Mouse (Mus musculus): Measurements from ENCODE around the gene Nfyc. TPM values are rescaled to one million over a fixed set of nuclear protein-coding genes. Genes with fewer than 3 reads are reported as not detected.
A peak's percentile ranks its signal among the peaks of the same experiment; 100 is the strongest.

The Nfyc gene
- polyA plus RNA-seq, 1 experiment from 2014 or later: 83.1 TPM

DNA sequence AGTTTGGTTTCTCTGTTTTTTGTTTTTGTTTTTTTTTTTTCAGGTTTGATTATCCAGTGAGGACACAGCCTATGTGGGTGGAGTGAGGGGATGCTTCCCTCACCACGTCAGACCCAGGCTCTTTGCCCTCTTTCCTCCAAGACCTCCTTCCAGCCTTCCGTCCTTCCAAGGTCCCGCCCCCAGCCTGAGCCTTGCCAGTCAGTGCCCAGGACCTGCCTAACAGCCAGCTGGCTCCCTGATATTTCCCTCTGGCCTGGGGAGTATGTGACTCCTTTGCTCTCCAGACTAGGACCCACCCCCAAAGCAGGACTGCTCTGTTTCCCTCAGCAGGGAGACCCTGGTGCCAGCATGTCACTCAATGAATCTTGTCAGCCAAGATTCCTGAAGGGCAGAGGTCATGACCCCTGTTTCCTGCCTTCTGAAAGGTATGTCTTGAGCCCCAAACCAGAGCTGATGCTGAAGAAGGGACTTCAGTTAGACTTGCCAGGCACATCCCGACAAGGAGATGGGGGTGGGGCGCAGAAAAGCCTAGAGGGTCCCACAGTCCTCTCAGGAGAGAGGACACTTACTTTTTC, 105.8 kb downstream of the Nfyc start:
- DNase-seq (ENCODE audit: low spot score): no peak
- 48% methylated on average over 5 of the region's 5 CpGs for WGBS

DNA sequence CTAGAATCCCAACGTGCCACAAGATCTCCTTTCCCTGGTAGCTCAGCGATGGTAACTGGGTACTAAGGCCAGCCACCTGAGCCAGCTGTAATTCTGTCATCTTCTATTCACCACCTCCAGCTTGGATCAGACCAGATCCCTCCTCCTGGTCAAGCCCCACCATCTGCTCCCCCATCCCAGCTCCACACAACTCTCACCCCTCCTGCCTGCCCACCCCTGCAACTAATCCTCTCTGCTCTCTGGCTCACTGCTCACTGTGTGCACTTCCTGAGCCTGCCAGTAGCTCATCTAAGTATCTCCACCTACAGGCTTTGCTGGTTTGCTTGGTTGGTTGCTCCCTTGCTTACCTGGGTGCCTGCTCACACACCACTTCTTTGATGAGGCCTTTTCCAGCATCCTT, 109.8 kb downstream of the Nfyc start:
- H3K9ac ChIP-seq (ENCODE audit: low read depth, low read length): no peak overlapping the region
- no peak for ATAC-seq (replicated peaks; ENCODE audit: low FRiP score)
- DNase-seq (ENCODE audit: low spot score): no peak
- H3K36me3 ChIP-seq (ENCODE audit: control insufficient read depth, insufficient read depth, low read length): no peaks in the 10 kb centered on the region
- H3K4me3 ChIP-seq (ENCODE audit: low read depth, low read length): no peak overlapping the region
- H3K4me2 ChIP-seq: no peak overlapping the region
- H3K4me1 ChIP-seq (replicated peaks; ENCODE audit: control insufficient read depth, insufficient read depth, low read length): peaks cover under 1% of the 10 kb centered on the region; the same call in 1 of the 2 replicates
- H3K27ac ChIP-seq (ENCODE audit: low read depth, low read length): no peak overlapping the region
- no peaks in the 10 kb centered on the region for H3K9me3 ChIP-seq (ENCODE audit: control insufficient read depth, low read length)
- 56% methylated on average over 2 of the region's 2 CpGs for WGBS
- H3K27me3 ChIP-seq (replicated peaks; ENCODE audit: control insufficient read depth, insufficient read depth, low read length): peaks cover 24% of the 10 kb centered on the region

More for the DNA sequence above, 105.8 kb downstream of the Nfyc start:
- 0 out of 2 replicates have a peak, but pooled peaks cover 2% of the 10 kb centered on the region for H3K4me1 ChIP-seq (replicated peaks; ENCODE audit: control insufficient read depth, insufficient read depth, low read length)
- ATAC-seq (replicated peaks; ENCODE audit: low FRiP score): no peak
- no peak overlapping the region for H3K27ac ChIP-seq (ENCODE audit: low read depth, low read length)
- H3K36me3 ChIP-seq (ENCODE audit: control insufficient read depth, insufficient read depth, low read length): no peaks in the 10 kb centered on the region
- no peak overlapping the region for H3K9ac ChIP-seq (ENCODE audit: low read depth, low read length)
- H3K4me2 ChIP-seq: no peak overlapping the region
- H3K4me3 ChIP-seq (ENCODE audit: low read depth, low read length): no peak overlapping the region
- H3K9me3 ChIP-seq (ENCODE audit: control insufficient read depth, low read length): no peaks in the 10 kb centered on the region
- peaks cover 4% of the 10 kb centered on the region; the same call in 1 of the 2 replicates for H3K27me3 ChIP-seq (replicated peaks; ENCODE audit: control insufficient read depth, insufficient read depth, low read length)

DNA sequence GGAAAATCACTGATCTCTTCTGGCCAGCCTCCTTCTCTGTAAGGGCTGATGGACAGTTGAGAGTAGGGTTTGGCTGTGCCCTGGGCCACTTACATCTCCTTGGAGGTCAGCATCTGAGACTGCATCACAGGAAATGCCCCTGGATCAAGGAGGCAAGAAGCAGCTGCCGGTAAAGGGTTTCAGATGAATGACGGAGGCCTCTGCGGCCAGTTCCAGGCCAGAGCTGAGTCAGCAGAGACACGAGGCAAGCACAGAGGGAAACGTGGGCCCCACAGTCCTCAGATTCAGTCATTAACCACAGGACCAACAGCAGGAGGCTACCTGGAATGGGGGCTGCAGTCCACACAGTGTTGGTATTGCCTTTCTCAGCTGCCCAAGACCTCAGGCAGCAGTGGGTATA, 112.2 kb downstream of the Nfyc start:
- Histone ChIP-seq H3K9ac (ENCODE audit: low read depth, low read length) (no peak overlapping the region), H3K36me3 (ENCODE audit: control insufficient read depth, insufficient read depth, low read length) (no peaks in the 10 kb centered on the region), H3K4me3 (ENCODE audit: low read depth, low read length) (no peak overlapping the region), H3K4me1 (replicated peaks; ENCODE audit: control insufficient read depth, insufficient read depth, low read length) (peaks cover 5% of the 10 kb centered on the region; the same call in 1 of the 2 replicates), H3K27ac (ENCODE audit: low read depth, low read length) (no peak overlapping the region), H3K4me2 (no peak overlapping the region), H3K9me3 (ENCODE audit: control insufficient read depth, low read length) (no peaks in the 10 kb centered on the region), H3K27me3 (replicated peaks; ENCODE audit: control insufficient read depth, insufficient read depth, low read length) (peaks cover 44% of the 10 kb centered on the region)
- 37% methylated on average over 5 of the region's 5 CpGs for WGBS
- ATAC-seq (replicated peaks; ENCODE audit: low FRiP score) (no peak), DNase-seq (ENCODE audit: low spot score) (no peak)

DNA sequence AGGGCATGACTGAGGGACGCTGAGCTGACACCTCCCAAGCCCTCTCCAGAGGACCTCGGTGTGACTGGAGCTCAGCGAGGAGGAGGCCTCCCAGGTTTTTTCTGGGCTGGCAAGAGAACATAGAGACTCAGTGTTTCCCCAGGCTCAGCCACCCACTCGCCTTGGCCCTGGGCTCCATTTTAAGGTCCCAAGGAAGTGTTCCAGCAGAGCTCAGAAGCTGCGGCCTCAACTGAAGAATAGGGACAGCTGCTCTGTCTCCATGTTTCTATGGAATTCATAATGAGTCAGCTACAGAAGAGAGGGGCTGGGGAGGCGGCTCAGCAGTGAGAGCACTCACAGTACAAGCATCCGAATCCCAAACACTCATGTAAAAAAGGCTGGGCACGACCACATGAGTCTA, 113.8 kb downstream of the Nfyc start:
- Histone ChIP-seq H3K4me1 (replicated peaks; ENCODE audit: control insufficient read depth, insufficient read depth, low read length) (peaks cover 5% of the 10 kb centered on the region; the same call in 1 of the 2 replicates), H3K9me3 (ENCODE audit: control insufficient read depth, low read length) (no peaks in the 10 kb centered on the region), H3K4me2 (no peak overlapping the region), H3K4me3 (ENCODE audit: low read depth, low read length) (no peak overlapping the region), H3K27me3 (replicated peaks; ENCODE audit: control insufficient read depth, insufficient read depth, low read length) (peaks cover 47% of the 10 kb centered on the region), H3K36me3 (ENCODE audit: control insufficient read depth, insufficient read depth, low read length) (no peaks in the 10 kb centered on the region), H3K9ac (ENCODE audit: low read depth, low read length) (no peak overlapping the region), H3K27ac (ENCODE audit: low read depth, low read length) (no peak overlapping the region)
- WGBS: 62% methylated on average over 8 of the region's 8 CpGs
- ATAC-seq (replicated peaks; ENCODE audit: low FRiP score): no peak
- no peak for DNase-seq (ENCODE audit: low spot score)

DNA sequence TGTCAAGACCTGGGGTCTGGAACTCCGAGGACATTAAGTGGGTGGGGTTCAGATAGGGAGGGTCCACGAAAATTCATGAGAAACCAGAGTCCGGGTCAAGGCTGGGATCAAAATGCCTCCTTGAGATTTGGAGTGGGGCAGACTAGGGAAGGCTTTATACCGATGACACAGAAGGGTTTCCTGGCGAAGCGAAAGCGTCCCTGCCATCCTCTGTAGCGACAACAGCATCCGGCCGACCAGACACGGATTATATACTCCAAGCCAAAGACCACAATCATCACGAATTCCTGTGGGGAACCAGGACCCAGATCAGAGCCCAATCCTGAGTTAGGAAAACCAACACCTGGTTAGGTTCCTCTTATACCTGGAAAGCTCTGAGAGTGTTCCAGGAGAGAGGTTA, 114.6 kb downstream of the Nfyc start:
- H3K9ac ChIP-seq (ENCODE audit: low read depth, low read length): 0 out of 2 replicates have a peak overlapping the region, but pooled peaks have one; percentile 22
- peak overlapping the region; percentile 74 for H3K4me2 ChIP-seq
- ATAC-seq (replicated peaks; ENCODE audit: low FRiP score) (no peak), DNase-seq (ENCODE audit: low spot score) (no peak)
- peaks cover 47% of the 10 kb centered on the region for H3K27me3 ChIP-seq (replicated peaks; ENCODE audit: control insufficient read depth, insufficient read depth, low read length)
- no peaks in the 10 kb centered on the region for H3K9me3 ChIP-seq (ENCODE audit: control insufficient read depth, low read length)
- peak overlapping the region; percentile 45 for H3K4me3 ChIP-seq (ENCODE audit: low read depth, low read length)
- peaks cover 5% of the 10 kb centered on the region; the same call in 1 of the 2 replicates for H3K4me1 ChIP-seq (replicated peaks; ENCODE audit: control insufficient read depth, insufficient read depth, low read length)
- H3K27ac ChIP-seq (ENCODE audit: low read depth, low read length): no peak overlapping the region
- WGBS: 15% methylated on average over 12 of the region's 12 CpGs
- no peaks in the 10 kb centered on the region for H3K36me3 ChIP-seq (ENCODE audit: control insufficient read depth, insufficient read depth, low read length)

DNA sequence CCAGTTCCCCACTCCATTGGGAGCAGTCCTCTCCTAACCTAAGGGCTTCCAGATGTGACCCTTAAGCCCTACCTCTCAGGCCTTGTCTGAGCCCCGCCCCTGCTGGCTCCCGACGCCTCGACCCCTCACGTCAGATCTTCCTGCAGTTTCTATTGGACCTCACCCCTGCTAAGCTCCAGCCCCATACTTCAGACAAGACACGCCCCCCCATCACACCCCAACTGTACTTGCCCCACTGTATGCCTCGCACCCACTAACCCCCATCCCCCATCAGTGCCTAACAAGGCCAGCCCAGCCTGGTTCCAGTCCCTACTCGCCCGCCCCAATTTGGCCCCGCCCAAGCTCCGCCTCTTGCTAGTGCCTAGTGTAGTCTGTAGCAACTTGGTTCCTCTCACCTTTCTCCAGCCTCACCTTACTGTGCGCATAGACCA, 115.2 kb downstream of the Nfyc start:
- Histone ChIP-seq H3K9me3 (ENCODE audit: control insufficient read depth, low read length) (no peaks in the 10 kb centered on the region), H3K9ac (ENCODE audit: low read depth, low read length) (0 out of 2 replicates have a peak overlapping the region, but pooled peaks have one; percentile 22), H3K4me2 (peak overlapping the region; percentile 74), H3K27ac (ENCODE audit: low read depth, low read length) (no peak overlapping the region), H3K4me3 (ENCODE audit: low read depth, low read length) (peak overlapping the region; percentile 45), H3K4me1 (replicated peaks; ENCODE audit: control insufficient read depth, insufficient read depth, low read length) (peaks cover 5% of the 10 kb centered on the region; the same call in 1 of the 2 replicates), H3K36me3 (ENCODE audit: control insufficient read depth, insufficient read depth, low read length) (no peaks in the 10 kb centered on the region), H3K27me3 (replicated peaks; ENCODE audit: control insufficient read depth, insufficient read depth, low read length) (peaks cover 52% of the 10 kb centered on the region)
- DNase-seq (ENCODE audit: low spot score): peak; percentile 73
- WGBS: 2% methylated on average over 12 of the region's 12 CpGs
- peak; percentile 82 for ATAC-seq (replicated peaks; ENCODE audit: low FRiP score)

DNA sequence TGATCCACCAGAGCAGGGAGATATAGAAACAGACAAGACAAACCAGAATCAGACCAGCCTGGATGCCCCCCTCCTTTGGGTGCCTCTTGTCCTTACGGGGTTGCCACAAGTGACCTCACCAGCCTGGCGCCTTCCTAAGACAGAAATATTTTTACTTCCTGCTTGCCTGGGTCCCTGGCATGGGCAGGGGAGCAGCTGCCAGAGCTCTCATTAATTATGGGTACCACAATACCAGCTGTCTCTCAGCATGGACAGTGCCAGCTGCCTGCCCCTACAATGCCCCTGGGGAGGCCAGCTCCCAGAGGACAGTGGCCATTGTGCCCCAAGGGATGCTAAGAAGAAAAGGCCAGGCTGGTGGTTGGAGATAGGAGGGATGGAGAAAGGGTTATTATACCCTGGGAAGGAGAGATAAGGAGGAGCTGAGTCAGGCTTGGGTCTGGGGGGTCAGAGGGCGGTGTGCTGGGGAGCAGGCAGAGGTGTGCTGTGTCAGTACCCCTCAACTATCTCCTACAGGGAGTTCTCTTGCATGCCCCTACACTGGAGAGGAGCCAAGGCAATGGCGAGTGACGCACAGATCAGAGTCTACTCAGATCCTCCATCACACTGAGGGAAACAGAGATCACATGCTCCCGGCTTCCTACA, 117.4 kb downstream of the Nfyc start:
- Histone ChIP-seq H3K9ac (ENCODE audit: low read depth, low read length) (no peak overlapping the region), H3K4me1 (replicated peaks; ENCODE audit: control insufficient read depth, insufficient read depth, low read length) (peaks cover 5% of the 10 kb centered on the region; the same call in 1 of the 2 replicates), H3K4me3 (ENCODE audit: low read depth, low read length) (no peak overlapping the region), H3K9me3 (ENCODE audit: control insufficient read depth, low read length) (no peaks in the 10 kb centered on the region), H3K4me2 (no peak overlapping the region), H3K27me3 (replicated peaks; ENCODE audit: control insufficient read depth, insufficient read depth, low read length) (peaks cover 63% of the 10 kb centered on the region), H3K27ac (ENCODE audit: low read depth, low read length) (no peak overlapping the region), H3K36me3 (ENCODE audit: control insufficient read depth, insufficient read depth, low read length) (no peaks in the 10 kb centered on the region)
- ATAC-seq (replicated peaks; ENCODE audit: low FRiP score) (peak; percentile 62), DNase-seq (ENCODE audit: low spot score) (no peak)
- 65% methylated on average over 6 of the region's 6 CpGs for WGBS

DNA sequence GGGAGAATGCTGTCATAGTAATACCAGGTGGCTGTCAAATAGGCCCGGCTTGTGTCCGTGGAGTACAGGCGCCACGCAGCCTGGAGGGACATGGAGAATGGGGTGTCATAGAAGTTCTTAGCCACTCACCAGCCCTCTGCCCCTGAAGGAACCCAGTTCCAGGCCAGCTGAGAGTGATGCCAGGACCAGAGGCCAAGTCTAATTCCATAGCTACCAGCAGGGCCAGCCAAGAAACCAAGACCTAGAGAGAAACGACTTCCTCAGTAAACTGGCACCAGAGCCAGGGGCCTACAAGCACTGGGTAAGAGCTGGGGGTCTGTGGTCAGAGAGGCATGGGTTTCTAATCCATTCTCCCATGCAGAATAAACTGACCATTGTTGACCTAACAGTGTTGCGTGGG, 118.4 kb downstream of the Nfyc start:
- 88% methylated on average over 6 of the region's 6 CpGs for WGBS
- H3K9me3 ChIP-seq (ENCODE audit: control insufficient read depth, low read length): no peaks in the 10 kb centered on the region
- DNase-seq (ENCODE audit: low spot score) (no peak), ATAC-seq (replicated peaks; ENCODE audit: low FRiP score) (no peak)
- no peak overlapping the region for H3K4me2 ChIP-seq
- no peak overlapping the region for H3K27ac ChIP-seq (ENCODE audit: low read depth, low read length)
- H3K4me3 ChIP-seq (ENCODE audit: low read depth, low read length): no peak overlapping the region
- H3K27me3 ChIP-seq (replicated peaks; ENCODE audit: control insufficient read depth, insufficient read depth, low read length): peaks cover 57% of the 10 kb centered on the region
- peaks cover 5% of the 10 kb centered on the region; the same call in 1 of the 2 replicates for H3K4me1 ChIP-seq (replicated peaks; ENCODE audit: control insufficient read depth, insufficient read depth, low read length)
- no peak overlapping the region for H3K9ac ChIP-seq (ENCODE audit: low read depth, low read length)
- H3K36me3 ChIP-seq (ENCODE audit: control insufficient read depth, insufficient read depth, low read length): no peaks in the 10 kb centered on the region

DNA sequence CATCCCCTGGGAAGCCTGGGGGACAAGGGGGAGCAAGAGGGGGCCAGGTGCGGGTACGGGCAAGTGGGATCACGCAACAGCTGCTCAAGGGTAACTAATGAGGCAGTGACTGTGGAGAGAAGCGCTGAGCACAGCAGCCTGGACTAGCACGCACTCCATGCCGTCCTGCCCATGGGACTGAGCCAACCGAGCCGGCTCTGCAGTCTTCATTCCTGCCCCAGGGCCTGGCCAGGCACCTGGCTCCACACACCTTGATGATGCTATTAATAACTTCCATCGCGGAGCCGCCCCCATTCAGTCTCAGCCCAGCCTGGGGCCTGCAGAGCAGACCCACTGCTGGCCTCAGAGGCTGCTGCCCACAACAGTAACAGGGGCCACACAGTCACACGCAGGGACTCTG, 119.1 kb downstream of the Nfyc start:
- Histone ChIP-seq H3K9ac (ENCODE audit: low read depth, low read length) (no peak overlapping the region), H3K4me2 (no peak overlapping the region), H3K4me1 (replicated peaks; ENCODE audit: control insufficient read depth, insufficient read depth, low read length) (peaks cover 5% of the 10 kb centered on the region; the same call in 1 of the 2 replicates), H3K9me3 (ENCODE audit: control insufficient read depth, low read length) (no peaks in the 10 kb centered on the region), H3K27ac (ENCODE audit: low read depth, low read length) (no peak overlapping the region), H3K36me3 (ENCODE audit: control insufficient read depth, insufficient read depth, low read length) (no peaks in the 10 kb centered on the region), H3K4me3 (ENCODE audit: low read depth, low read length) (no peak overlapping the region), H3K27me3 (replicated peaks; ENCODE audit: control insufficient read depth, insufficient read depth, low read length) (peaks cover 50% of the 10 kb centered on the region)
- DNase-seq (ENCODE audit: low spot score): no peak
- ATAC-seq (replicated peaks; ENCODE audit: low FRiP score): no peak
- WGBS: 76% methylated on average over 12 of the region's 12 CpGs
